Mouse (Mus musculus): ENCODE results near the gene Atg10. TPM values are rescaled to one million over a fixed set of nuclear protein-coding genes. Genes with fewer than 3 reads are reported as not detected.

Gene Atg10
- polyA plus RNA-seq, 1 experiment from 2014 or later, result 16.8 TPM

DNA sequence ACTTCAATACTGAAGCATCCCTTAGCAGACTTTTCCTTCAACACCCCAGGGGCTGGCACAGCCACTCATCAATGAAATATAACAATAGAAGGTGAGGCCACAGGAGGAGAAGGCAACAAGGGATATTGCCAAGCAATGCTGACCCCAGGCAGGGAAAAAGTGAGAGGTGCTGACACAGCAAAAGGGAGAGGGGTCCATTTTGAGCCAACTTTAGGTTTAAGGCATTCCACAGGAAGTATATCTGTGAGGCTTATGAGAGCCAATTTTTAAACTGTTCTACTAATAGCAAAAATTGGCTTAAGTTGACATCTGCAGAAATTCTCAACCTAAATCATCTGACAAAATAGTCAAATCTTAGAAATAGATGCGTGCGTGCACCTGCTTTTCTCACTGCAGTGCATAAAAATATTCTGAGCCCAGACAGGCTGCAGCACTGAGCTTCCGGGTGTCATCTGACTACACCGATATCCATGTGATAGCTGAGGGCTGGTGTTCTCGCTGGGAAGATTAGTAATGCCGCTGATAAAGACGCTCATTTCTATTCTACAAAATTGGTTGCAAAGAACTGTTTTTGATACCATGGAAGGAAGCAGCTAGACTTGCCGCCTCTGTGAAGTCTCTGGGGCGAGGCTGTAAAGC lies 116.3 kb downstream of the Atg10 start:
- H3K4me1 ChIP-seq (ENCODE audit: control insufficient read depth, insufficient read depth, low read length), result no peaks in the 10 kb centered on the region
- no peak overlapping the region for H3K4me2 ChIP-seq (ENCODE audit: low read depth, low read length)
- H3K27ac ChIP-seq (ENCODE audit: low read length), result no peak overlapping the region
- no peak overlapping the region for H3K4me3 ChIP-seq (ENCODE audit: low read length)
- no peaks in the 10 kb centered on the region for H3K36me3 ChIP-seq (ENCODE audit: control insufficient read depth, insufficient read depth, low read length)
- H3K27me3 ChIP-seq (replicated peaks; ENCODE audit: control insufficient read depth, insufficient read depth, low read length), result no peaks in the 10 kb centered on the region
- H3K9me3 ChIP-seq (ENCODE audit: control insufficient read depth, low read length), result no peaks in the 10 kb centered on the region
- no peak overlapping the region for H3K9ac ChIP-seq (ENCODE audit: low read depth, low read length)
- 91% methylated on average over 9 of the region's 9 CpGs for WGBS
- no peak for ATAC-seq

DNA sequence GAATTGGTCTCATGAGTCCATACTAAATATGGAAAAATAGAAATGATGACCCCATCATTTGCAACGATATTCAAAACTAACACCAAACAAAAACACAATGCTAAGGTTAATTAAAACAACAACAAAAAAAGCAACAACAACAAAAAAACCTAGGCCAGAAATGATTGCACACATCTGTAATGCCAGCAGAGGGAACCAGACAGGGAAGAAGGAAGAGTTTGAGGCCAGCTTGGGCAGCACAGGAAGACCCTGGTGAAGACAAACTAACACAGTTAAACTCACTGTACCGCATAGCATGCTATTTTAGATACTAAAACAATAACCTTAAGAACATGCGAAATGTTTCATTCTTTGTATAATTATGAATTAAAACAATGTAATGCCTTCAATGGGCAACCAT lies 121.5 kb downstream of the Atg10 start:
- no peak for ATAC-seq
- no peak overlapping the region for H3K4me2 ChIP-seq (ENCODE audit: low read depth, low read length)
- 90% methylated on average over 3 of the region's 3 CpGs for WGBS

DNA sequence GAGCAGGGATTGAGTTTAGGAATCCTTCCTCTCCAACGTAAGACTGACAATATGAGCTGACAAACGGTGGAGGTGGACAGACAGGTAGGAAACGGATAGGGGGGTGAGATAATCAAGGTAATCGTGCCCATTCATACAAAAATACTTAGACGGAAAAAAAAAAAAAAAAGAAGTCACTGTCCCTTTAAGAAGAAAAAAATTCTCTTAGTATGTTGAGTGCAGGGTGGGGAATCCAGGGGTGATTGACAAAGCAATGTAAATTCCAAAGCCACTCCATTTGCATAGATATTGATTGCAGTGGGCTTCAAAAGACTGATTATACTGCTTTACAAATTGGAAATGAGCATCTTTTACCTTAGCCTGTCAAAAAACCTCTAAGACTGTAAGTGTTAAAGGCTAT lies 123.4 kb downstream of the Atg10 start:
- WGBS, result 66% methylated on average over 5 of the region's 5 CpGs
- H3K36me3 ChIP-seq (ENCODE audit: control insufficient read depth, insufficient read depth, low read length), result no peaks in the 10 kb centered on the region
- no peak overlapping the region for H3K9ac ChIP-seq (ENCODE audit: low read depth, low read length)
- no peak overlapping the region for H3K4me2 ChIP-seq (ENCODE audit: low read depth, low read length)
- H3K27me3 ChIP-seq (replicated peaks; ENCODE audit: control insufficient read depth, insufficient read depth, low read length), result no peaks in the 10 kb centered on the region
- no peak overlapping the region for H3K4me3 ChIP-seq (ENCODE audit: low read length)
- H3K4me1 ChIP-seq (ENCODE audit: control insufficient read depth, insufficient read depth, low read length), result no peaks in the 10 kb centered on the region
- H3K27ac ChIP-seq (ENCODE audit: low read length), result no peak overlapping the region
- H3K9me3 ChIP-seq (ENCODE audit: control insufficient read depth, low read length), result no peaks in the 10 kb centered on the region
- ATAC-seq, result no peak

More for the DNA sequence above, 121.5 kb downstream of the Atg10 start:
- Histone ChIP-seq H3K27ac (ENCODE audit: low read length) (no peak overlapping the region), H3K4me3 (ENCODE audit: low read length) (no peak overlapping the region), H3K36me3 (ENCODE audit: control insufficient read depth, insufficient read depth, low read length) (no peaks in the 10 kb centered on the region), H3K4me1 (ENCODE audit: control insufficient read depth, insufficient read depth, low read length) (no peaks in the 10 kb centered on the region), H3K9me3 (ENCODE audit: control insufficient read depth, low read length) (no peaks in the 10 kb centered on the region), H3K27me3 (replicated peaks; ENCODE audit: control insufficient read depth, insufficient read depth, low read length) (no peaks in the 10 kb centered on the region), H3K9ac (ENCODE audit: low read depth, low read length) (no peak overlapping the region)

DNA sequence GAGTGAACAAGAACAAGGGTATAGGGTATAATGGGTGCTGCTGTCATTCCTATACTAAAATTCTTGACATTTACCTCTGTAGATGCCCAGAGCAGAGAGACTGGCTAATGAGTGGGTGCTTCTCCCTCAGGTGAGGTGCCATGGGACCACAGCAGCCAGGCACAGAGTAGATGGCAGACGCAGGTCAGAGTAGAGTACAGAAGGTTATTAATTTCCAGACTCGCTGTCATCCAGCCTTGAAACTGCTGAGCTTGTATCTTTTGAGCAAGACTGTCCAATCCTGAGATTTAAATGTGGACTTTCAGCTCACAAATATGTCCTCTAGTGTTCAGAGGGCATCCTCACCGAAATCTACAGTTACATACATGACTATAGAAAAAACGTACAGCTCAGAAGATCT lies 128.9 kb downstream of the Atg10 start:
- Histone ChIP-seq H3K4me1 (ENCODE audit: control insufficient read depth, insufficient read depth, low read length) (peaks cover 11% of the 10 kb centered on the region), H3K4me3 (ENCODE audit: low read length) (no peak overlapping the region), H3K27me3 (replicated peaks; ENCODE audit: control insufficient read depth, insufficient read depth, low read length) (no peaks in the 10 kb centered on the region), H3K9me3 (ENCODE audit: control insufficient read depth, low read length) (no peaks in the 10 kb centered on the region), H3K4me2 (ENCODE audit: low read depth, low read length) (no peak overlapping the region), H3K9ac (ENCODE audit: low read depth, low read length) (no peak overlapping the region), H3K36me3 (ENCODE audit: control insufficient read depth, insufficient read depth, low read length) (no peaks in the 10 kb centered on the region), H3K27ac (ENCODE audit: low read length) (no peak overlapping the region)
- no peak for ATAC-seq
- WGBS, result 79% methylated on average over 4 of the region's 4 CpGs

DNA sequence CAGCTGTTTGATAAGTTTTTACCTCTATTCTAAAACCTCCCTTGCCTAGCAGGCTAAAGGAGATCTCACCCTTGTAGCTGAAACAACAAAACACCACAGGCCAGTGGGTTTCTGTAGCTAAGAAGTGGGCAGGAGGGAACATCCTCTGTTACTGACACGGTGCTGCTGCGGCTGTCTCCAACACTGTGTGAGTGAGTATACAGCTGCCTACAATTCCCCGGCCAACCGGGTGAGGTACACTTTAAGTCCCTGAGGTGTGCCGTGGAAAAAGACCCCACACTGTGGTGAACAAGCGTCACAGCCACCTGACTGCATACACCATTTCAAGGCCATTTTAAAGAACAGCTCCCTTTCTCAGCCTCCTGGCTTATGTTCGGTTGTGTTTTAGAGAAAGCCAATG lies 129.6 kb downstream of the Atg10 start:
- 34% methylated on average over 7 of the region's 7 CpGs for WGBS
- Histone ChIP-seq H3K4me2 (ENCODE audit: low read depth, low read length) (no peak overlapping the region), H3K4me1 (ENCODE audit: control insufficient read depth, insufficient read depth, low read length) (peaks cover 11% of the 10 kb centered on the region), H3K9ac (ENCODE audit: low read depth, low read length) (no peak overlapping the region), H3K36me3 (ENCODE audit: control insufficient read depth, insufficient read depth, low read length) (no peaks in the 10 kb centered on the region), H3K27me3 (replicated peaks; ENCODE audit: control insufficient read depth, insufficient read depth, low read length) (no peaks in the 10 kb centered on the region), H3K27ac (ENCODE audit: low read length) (peak overlapping the region; percentile 57), H3K9me3 (ENCODE audit: control insufficient read depth, low read length) (no peaks in the 10 kb centered on the region), H3K4me3 (ENCODE audit: low read length) (no peak overlapping the region)
- ATAC-seq, result peak; percentile 73

DNA sequence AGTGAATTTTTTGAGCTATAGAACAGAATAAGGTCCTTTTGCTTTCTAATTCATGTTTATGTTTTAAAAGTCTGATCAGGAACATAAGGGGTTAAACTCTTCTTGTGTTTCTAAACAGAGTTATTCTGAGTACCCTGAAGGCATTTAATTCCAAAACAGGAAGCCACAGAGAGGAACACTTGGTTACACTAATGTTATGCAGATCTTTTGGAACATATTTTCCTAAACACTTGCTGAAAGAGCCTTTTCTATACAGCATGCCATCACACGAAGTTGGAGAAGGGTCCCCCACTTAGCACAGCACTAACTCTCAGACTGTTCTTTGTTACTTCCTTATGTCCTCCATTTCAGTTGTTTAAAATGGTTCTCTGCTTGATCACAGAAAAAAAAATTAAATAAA lies 130.2 kb downstream of the Atg10 start:
- Histone ChIP-seq H3K9me3 (ENCODE audit: control insufficient read depth, low read length) (no peaks in the 10 kb centered on the region), H3K9ac (ENCODE audit: low read depth, low read length) (no peak overlapping the region), H3K27me3 (replicated peaks; ENCODE audit: control insufficient read depth, insufficient read depth, low read length) (no peaks in the 10 kb centered on the region), H3K4me3 (ENCODE audit: low read length) (no peak overlapping the region), H3K4me2 (ENCODE audit: low read depth, low read length) (no peak overlapping the region), H3K36me3 (ENCODE audit: control insufficient read depth, insufficient read depth, low read length) (no peaks in the 10 kb centered on the region), H3K4me1 (ENCODE audit: control insufficient read depth, insufficient read depth, low read length) (peaks cover 11% of the 10 kb centered on the region), H3K27ac (ENCODE audit: low read length) (peak overlapping the region; percentile 57)
- peak; percentile 82 for ATAC-seq
- WGBS, result 26% methylated on average over 1 of the region's 1 CpGs

DNA sequence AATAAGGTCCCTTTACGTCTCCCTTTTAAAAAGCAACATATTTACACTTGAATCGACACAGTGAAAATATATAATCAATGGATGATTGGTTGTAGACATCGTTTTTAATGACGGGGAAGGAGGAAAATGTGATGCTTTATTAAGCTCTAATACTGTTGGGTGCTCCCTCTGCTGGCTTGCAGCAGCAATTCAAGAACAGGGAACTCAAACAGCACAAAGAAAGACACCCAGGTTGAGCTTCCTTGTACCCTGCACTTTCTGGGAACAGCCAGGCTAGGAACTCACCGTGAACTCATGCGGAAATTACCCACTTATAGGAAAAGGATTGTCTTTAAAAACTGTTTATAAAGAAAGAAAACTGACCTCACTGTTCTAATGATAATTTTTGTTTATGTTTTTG lies 130.6 kb downstream of the Atg10 start:
- ATAC-seq, result peak; percentile 83
- H3K27me3 ChIP-seq (replicated peaks; ENCODE audit: control insufficient read depth, insufficient read depth, low read length), result no peaks in the 10 kb centered on the region
- no peak overlapping the region for H3K9ac ChIP-seq (ENCODE audit: low read depth, low read length)
- H3K4me2 ChIP-seq (ENCODE audit: low read depth, low read length), result no peak overlapping the region
- H3K9me3 ChIP-seq (ENCODE audit: control insufficient read depth, low read length), result no peaks in the 10 kb centered on the region
- no peak overlapping the region for H3K4me3 ChIP-seq (ENCODE audit: low read length)
- WGBS, result 19% methylated on average over 6 of the region's 6 CpGs
- peaks cover 11% of the 10 kb centered on the region for H3K4me1 ChIP-seq (ENCODE audit: control insufficient read depth, insufficient read depth, low read length)
- no peaks in the 10 kb centered on the region for H3K36me3 ChIP-seq (ENCODE audit: control insufficient read depth, insufficient read depth, low read length)
- no peak overlapping the region for H3K27ac ChIP-seq (ENCODE audit: low read length)

DNA sequence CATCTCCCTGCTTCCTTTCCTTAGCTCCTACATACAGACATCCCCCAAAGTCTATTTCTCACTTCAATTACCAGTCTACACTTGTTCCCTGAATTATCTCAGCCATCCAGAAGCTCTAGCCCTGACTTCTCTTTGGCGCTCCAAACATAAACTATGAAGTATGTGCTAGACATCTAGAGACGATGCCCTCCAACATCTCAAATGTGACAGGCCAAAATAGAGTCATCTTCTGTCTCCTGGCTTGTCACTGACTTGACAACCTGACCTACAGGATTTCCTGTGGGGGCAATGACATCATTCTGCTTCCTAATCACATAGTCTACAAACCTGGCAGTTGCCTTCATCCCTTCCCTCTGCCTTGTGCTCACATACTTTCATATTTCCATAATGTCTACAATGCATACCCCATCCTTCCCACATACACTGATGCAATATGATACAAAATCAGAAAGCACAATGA lies 132.0 kb downstream of the Atg10 start:
- WGBS, result 67% methylated on average over 2 of the region's 2 CpGs

DNA sequence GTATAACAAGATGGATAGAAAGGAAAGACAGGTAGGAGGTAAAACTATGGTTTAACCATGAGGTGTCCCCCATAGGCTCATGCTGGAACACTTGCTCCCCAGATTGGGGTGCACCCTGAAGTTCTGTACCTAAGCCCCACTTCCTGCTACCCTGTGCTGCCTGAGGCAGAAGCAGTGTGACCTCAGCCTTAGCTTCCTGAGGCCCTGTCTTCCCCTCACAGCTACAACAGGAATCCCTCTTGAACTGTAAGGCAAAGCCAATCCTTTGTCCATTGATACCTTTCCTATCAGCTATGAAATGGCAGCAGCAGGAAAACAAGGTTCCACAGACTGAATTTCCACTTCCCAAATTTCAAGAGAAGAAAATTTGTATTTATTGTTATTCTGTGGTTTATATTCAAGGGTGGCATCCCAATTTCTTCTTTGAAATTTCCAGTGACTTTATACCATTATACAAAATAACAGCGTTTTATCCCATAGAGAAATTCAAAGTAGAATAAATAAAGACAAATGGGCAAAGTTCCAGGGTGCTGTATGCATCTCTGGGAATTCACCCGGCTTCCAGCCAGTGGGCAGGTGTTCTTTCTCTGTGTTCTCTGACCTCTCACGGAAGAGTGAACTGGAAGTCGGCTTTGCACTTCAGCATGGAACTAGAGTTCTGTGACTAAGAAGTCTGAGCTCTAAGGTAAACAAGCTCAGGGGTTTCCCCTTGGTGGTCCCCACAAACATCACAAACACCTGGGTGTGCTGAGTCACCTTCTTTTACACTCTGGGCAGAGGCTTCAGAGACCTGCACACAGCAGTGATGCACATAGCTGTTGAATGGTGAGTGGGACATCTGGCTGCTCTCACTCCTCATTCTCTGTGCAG lies 132.7 kb downstream of the Atg10 start:
- Histone ChIP-seq H3K27me3 (replicated peaks; ENCODE audit: control insufficient read depth, insufficient read depth, low read length) (no peaks in the 10 kb centered on the region), H3K36me3 (ENCODE audit: control insufficient read depth, insufficient read depth, low read length) (no peaks in the 10 kb centered on the region), H3K4me2 (ENCODE audit: low read depth, low read length) (no peak overlapping the region), H3K27ac (ENCODE audit: low read length) (no peak overlapping the region), H3K4me3 (ENCODE audit: low read length) (no peak overlapping the region), H3K9me3 (ENCODE audit: control insufficient read depth, low read length) (no peaks in the 10 kb centered on the region), H3K4me1 (ENCODE audit: control insufficient read depth, insufficient read depth, low read length) (peaks cover 11% of the 10 kb centered on the region), H3K9ac (ENCODE audit: low read depth, low read length) (no peak overlapping the region)
- 38% methylated on average over 4 of the region's 4 CpGs for WGBS
- ATAC-seq, result no peak

More for the DNA sequence above, 132.0 kb downstream of the Atg10 start:
- Histone ChIP-seq H3K9ac (ENCODE audit: low read depth, low read length) (no peak overlapping the region), H3K4me3 (ENCODE audit: low read length) (no peak overlapping the region), H3K36me3 (ENCODE audit: control insufficient read depth, insufficient read depth, low read length) (no peaks in the 10 kb centered on the region), H3K4me2 (ENCODE audit: low read depth, low read length) (no peak overlapping the region), H3K27me3 (replicated peaks; ENCODE audit: control insufficient read depth, insufficient read depth, low read length) (no peaks in the 10 kb centered on the region), H3K4me1 (ENCODE audit: control insufficient read depth, insufficient read depth, low read length) (peaks cover 11% of the 10 kb centered on the region), H3K9me3 (ENCODE audit: control insufficient read depth, low read length) (no peaks in the 10 kb centered on the region), H3K27ac (ENCODE audit: low read length) (no peak overlapping the region)
- no peak for ATAC-seq

Measured in intestine, embryonic 16.5 days (tissue).